Mouse (Mus musculus) B cell, adult 2 months (primary cell): ENCODE measurements around the gene Gli3.

Source experiments
- DNase-seq, 2 experiments: peaks; one replicate each; pipeline ENCODE4 v3.0.0; 2022

Gene Gli3

GRCm38 (mm10) chr13:15462830-15463491 lies at the start of gene Gli3:
Gene Gli3 (plus strand): TSS chr13:15463235.
- DNase-seq = no peak

DNA sequence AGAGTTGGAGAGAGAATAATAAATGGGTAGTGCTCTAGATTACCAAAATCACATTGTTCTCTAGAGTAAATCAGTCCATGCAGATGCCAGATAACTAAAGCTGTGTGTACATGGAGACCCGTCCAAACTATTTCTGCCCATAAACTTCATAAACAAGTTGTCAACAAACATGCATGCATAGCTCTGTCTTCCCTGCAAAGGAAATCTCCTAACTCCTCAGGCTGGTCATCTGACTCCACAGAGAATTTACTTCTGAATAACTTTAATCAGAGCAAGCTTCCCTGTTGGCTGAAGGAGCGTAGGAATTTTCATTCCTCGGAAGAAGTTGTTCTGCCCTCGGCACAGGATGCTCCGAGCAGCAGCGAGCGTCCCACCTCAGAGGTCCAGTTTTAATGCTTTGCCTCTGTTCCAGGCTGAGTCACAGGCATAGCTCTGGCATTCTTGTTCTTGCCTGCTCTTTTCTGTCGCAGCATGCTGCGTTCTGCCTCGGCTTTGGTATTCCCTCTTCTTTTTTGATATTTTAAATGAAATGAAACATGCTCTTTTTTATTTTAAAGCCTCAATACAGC lies 41.8 kb upstream of the Gli3 start:
- no peak for DNase-seq

DNA sequence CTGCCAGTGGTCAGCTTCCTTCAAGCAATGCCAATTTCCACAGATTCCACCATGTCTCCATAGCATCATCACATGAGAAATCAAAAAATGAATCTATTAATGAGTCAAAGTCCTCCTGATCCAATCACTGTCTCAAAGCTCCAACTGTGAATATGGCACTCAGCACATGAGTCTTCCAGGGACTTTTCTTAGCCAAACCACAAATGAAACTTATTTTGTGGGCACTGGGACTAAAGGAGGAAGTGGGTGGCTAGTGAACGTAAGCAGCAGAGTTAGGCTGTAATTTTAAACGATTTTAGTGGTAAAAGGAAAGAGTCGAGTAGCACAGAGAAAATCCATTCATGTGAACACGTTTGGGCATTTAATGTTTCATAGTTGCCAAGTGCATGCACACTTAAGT lies 21.0 kb upstream of the Gli3 start:
- no peak for DNase-seq

DNA sequence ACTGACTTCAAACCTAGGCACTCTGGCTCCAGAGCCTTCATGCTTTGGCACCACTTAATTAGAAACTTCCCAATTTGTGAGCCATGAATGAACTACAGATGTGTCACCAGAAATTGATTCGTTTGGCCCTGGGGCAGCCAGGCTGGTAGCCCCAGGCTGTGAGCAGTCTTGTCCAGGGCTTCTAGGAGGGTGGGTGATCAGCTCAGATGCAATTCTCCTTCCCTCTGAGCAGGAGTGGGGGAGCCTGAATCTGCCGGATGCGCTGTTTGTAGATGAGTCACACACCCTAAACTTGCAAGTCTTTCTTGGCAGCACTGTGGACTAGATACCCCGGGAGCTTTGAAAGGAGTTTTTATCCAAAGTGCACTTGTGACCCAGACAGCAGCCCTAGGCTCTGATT lies 18.7 kb upstream of the Gli3 start:
- DNase-seq = no peak

DNA sequence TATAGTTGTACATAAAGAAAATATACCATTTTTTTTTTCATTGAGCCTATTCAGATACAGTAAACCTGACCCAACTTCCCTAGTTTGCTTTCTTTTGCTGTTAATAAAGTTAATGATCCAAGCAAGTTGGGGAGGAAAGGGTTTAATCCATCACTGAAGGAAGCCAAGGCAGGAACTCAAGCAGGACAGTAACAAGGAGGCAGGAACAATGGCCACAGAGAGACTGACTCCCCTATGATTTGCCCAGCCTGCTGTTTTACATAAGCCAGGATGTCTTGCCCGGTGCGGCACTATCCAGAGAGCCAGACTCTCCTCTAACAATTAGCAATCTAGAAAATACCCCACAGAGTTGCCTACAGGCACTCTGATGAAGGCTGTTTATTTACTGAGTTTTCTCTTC lies 17.4 kb upstream of the Gli3 start:
- no peak for DNase-seq

- no peak for DNase-seq
These were observed 17.0 kb upstream of the Gli3 start for GRCm38 (mm10) chr13:15446004-15446403.

GRCm38 (mm10) chr13:15446782-15447564 lies 16.1 kb upstream of the Gli3 start:
- no peak for DNase-seq

- DNase-seq = no peak
These were observed 12.1 kb upstream of the Gli3 start for GRCm38 (mm10) chr13:15450941-15451340.

DNA sequence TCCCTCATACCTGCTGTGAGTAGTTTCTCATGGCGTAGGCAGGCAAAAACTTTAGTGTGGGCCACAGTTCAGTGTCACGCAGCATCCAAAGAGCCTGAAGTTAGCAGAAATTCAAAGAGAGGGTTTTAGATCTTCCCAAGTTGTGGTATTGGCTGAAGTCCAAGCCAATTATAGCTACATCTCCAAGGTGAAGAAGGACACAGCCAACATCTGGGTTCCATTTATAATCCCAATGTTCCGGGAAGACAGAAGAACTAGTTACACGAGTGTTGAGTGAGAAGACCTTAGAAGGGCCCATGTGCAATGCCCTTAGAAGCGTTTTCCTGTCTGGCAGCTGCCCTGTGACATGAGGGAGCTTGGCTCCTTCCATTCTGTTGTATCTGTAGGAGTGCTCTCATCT lies 5.2 kb upstream of the Gli3 start:
- no peak for DNase-seq

- DNase-seq = no peak
These were observed 1.1 kb upstream of the Gli3 start for GRCm38 (mm10) chr13:15461926-15462325.

- DNase-seq = no peak
These were observed 551 bp downstream of the Gli3 start for GRCm38 (mm10) chr13:15463492-15464080.

DNA sequence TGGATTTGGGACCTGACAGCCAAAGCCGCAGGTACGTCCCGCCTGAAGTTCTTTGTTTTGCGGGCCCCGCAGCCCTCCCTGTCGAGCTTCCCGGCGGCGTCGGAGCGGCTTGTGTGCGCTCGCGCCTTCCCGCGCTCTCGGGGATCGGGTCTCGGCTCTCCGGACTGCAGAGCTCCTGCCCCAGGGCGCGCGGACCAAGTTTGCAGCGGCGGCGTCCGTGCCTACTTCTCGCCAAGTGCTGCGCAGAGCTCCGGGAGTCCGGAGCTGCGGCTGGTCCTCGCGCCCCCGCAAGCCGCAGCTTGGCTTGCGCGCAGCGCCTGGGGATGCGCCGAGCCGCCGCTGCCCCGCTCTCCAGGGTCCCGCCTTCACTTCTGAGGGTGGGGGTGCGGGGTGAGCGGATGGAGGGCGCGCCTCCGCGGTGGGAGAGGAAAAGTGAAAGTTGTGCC lies 1.1 kb downstream of the Gli3 start:
- DNase-seq = no peak

DNA sequence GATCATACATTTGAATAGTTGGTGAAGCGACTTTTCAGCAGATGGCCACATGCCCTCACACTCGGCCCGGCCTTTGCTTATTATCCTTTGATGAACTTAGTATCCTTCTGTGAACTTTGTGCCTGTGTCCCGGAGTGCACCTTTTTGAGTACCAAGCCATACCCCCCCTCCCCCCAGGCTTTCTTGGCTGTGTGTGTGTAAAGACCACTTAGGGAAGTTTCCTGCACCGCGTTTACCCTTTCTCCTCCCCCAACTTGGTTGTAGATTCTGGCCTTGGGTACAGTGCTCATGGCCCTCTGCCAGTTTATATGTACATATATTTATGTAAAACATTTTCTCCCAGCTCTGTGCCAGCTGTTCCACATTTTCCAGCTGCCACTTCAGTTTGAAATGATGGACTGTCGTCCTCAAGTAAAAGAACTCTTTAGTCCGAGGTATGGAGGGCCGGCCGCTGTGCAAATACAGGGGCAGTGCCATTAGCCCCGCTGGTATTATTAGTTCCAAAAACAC lies 1.8 kb downstream of the Gli3 start:
- no peak for DNase-seq

DNA sequence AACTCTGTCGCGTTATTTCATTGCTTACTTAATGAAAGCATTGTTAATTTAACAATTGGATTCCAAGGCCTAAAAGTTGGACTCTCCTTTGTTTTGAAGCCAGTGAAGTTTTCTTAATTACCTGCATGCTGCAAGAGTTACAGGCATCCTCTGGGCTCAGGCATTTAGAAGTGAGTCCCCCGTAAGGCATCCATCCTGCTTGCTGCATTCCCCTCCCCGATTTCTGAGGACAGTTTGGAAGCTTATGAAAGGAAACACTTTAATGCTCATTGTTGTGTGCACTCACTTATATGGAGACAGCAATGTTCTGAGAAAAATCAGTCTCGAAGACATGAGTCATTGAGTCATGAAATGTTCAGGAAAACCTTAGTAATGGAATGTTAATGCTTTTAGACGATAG lies 3.5 kb downstream of the Gli3 start:
- no peak for DNase-seq

DNA sequence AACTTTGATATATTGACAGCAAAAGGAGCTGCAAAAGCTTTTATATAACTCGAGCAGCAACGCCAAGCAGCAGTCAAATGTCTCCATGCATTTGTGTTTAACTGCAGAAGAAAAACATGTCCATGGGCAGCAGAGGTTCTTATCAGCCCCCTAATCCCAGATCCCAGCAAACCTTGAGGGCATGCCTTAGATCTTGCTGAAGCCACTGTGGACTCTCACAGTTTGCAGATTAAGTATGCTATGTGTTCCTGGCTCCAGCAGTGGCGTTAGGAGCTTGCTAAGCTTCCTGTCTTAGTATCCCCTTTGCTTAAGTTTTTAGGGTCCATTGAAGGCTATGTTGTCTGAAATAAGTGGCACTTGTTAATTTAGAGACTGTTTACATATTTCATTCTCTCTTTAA lies 4.4 kb downstream of the Gli3 start:
- DNase-seq = no peak

DNA sequence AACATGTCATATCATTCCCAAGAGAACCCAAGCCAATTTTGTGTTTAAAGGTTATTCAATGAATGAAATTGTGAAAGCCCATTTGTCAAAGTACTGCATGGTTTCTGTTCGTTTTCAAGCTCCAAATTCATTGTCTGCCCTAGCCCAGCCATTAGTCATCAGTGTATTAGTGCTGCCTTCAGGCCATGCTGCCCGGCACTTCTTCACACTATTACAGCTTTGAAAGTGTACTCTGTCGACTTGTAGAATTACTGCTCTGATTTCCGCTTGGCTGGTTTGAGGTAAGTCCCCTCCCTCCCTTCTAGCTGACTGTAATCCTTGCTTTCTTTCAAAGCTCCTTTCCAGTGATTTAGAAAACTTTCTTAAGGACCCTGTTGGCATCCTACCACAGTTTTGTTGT lies 5.4 kb downstream of the Gli3 start:
- DNase-seq = no peak

DNA sequence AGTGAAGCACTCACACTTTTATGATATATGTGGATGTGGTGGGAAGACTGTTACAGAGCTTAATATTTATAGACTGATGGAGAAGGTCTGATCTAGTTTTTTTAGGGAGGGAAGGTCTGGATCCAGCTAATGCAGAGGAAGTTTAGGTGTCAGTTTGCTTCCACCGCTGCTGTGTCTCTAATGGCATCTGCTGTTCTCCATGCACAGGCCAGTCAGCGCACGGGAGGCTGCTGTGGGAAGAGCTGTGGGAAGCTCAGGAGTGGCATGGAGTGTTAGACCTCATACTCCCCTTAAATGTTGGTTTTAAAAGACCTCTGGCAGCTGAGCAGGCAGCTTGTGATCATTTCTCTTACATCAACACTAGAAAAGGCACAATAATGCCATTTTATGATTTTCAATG lies 7.0 kb downstream of the Gli3 start:
- no peak for DNase-seq

DNA sequence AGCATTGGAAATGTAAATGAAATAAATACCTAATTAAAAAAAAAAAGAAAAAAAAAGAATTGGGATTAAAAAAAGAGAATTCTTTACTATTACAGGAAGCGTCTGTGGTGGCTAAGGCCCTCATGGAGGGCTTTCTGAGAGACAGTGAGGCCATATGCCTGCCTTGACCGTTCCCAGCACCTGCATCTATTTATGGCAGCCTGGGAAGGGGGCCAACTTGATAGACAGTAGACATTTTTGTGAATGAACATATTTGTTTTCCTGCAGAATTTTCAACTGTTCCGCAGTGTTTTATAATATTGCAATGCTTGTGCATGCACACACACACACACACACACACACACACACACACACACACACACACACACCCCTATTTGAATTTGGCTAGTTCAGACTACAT lies 9.7 kb downstream of the Gli3 start:
- no peak for DNase-seq

DNA sequence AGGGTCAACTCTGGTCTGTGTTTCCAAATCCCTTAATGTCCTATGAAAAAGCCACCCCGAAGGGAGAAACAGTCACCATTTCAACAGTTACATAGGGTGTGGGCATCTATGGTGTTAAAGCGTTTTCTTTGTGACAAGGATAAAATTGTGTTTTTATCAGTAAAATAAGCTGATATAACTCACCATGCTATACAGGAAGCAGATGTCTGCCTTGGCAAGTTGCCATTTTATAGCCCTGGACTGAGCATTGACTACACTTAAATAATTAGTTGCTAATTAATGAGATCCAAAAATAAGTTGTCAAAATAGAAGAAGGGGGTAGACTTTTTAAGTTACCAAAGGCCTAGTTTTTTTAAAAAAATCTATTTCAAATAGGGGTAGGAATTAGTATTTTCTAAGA lies 11.4 kb downstream of the Gli3 start:
- no peak for DNase-seq

GRCm38 (mm10) chr13:15486033-15486891 lies 23.2 kb downstream of the Gli3 start:
- DNase-seq = no peak

DNA sequence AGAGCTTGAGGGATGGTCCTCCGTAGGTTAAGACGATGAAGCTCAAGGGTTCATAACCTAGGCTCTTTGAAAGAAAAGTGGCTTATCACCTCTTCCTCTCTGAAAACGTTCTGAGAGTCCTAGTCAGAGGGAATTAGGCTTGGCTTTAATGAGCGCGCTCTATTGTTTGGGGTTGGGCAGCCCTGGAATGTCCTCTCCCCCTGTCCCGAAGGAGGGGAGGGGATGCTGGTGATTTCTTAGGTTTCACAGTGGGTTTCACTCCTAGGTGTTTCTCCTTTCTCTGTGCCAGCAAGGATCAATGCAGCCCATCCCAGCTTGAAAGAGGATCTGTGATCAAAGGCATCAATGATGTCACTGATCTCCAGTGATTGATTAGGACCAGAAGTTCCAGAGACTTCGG lies 24.3 kb downstream of the Gli3 start:
- no peak for DNase-seq

DNA sequence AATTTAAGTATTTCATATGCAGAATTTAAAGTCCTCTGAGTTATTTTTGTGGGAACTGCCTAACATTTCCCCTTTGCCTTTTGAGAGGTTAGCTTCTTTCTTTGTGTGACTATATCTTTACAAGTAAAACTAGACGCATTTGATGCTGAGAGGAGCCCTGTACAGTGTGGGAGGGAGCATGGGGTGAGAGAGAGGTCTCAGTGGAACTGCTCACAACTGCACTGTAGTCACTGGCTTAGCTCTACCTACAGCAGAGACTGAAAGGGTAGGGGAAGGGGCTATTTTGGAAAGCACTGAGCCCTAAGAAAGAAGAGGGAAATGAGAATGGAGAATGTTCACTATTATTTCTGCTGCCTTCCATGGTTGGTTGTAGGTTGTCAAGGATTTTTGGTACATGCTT lies 25.0 kb downstream of the Gli3 start:
- DNase-seq = no peak

- DNase-seq = no peak
These were observed 32.8 kb downstream of the Gli3 start for GRCm38 (mm10) chr13:15495820-15496219.
